Mouse (Mus musculus): Measurements from ENCODE around the gene Osgin1.

DNA sequence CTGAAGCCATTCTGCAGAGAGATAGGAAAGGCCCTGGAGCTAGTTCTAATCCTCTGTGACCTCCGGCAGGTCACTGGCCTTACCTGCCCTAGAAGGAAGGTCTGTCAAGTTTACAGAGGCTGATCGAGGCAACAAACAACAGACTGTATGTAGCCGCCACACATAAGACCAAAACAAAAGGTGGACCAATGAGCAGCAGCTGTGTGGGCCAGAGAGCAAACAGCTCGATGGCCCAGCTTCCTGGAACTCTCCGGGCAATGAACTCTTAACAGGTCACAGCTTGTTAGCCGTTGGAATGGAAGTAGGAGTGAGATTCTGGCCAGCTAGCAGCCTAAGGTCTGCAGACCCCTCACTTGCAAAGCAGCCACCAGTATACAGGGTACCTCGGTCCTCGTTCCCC is 3.7 kb upstream of the Osgin1 start:
- TF ChIP-seq CTCF (conservative IDR thresholded peaks at IDR 0.05; ENCODE audit: insufficient read depth, insufficient read length, low read depth, low read length) (no peak), POLR2A (IDR thresholded peaks at IDR 0.05; ENCODE audit: low read depth, low read length) (no peak)
